Mouse (Mus musculus) thymus, adult 2 months (tissue): Measurements from ENCODE around the gene Psmc5.

Experiments used
- CTCF ChIP-seq: fragments of 200-500 bp; IDR thresholded peaks from 2 replicates; pipeline ENCODE4 v1.5.1; 2012; ENCODE audit warnings: mild to moderate bottlenecking, control low read depth, low read length, moderate library complexity, borderline replicate concordance; ENCODE audit not compliant: control insufficient read depth, poor library complexity, insufficient read depth; ENCODE audit errors: extremely low read depth
- POLR2A ChIP-seq: fragments of 200-500 bp; IDR thresholded peaks from 2 replicates; pipeline ENCODE4 v1.6.1; 2012; ENCODE audit warnings: mild to moderate bottlenecking, low read length, control low read depth, moderate library complexity; ENCODE audit not compliant: control insufficient read depth, poor library complexity, insufficient read depth; ENCODE audit errors: extremely low read depth

DNA sequence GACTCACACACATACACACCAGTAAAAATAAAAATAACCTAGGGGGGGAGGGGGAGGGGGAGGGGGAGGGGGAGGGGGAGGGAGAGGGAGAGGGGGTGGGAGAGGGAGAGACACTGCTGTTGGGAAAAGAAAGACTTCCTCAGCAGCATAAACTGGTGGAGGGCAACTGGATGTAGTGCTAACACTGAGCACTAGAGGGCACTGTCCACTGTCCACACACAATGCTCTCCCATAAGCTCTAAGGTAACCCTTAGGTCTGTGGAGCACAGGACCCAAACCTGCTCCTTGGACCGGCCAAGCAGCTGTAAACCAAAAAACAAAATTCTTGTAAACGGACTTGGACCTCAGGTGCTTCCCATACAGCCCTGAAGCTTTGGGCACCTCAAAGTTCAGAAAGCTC is 46.7 kb downstream of the Psmc5 start:
- TF ChIP-seq CTCF (peak; percentile 19; the same call in 1 of the 2 replicates), POLR2A (no peak)
